Mouse (Mus musculus): ENCODE measurements around the gene Gpc6. TPM values are rescaled to one million over a fixed set of nuclear protein-coding genes. Genes with fewer than 3 reads are reported as not detected.

Gpc6 gene
- total and polyA plus RNA-seq, 3 experiments, result 4.6 to 10.3 (median 8.0) TPM

GRCm38 (mm10) chr14:117648199-117648960, 723.3 kb downstream of the Gpc6 start:
- 46% methylated on average over 9 of the region's 9 CpGs for WGBS
- Histone ChIP-seq H3K4me3 (no peak overlapping the region), H3K4me1 (ENCODE audit: control insufficient read depth, insufficient read depth, low read length) (no peaks in the 10 kb centered on the region), H3K36me3 (ENCODE audit: control insufficient read depth, insufficient read depth, low read length) (no peaks in the 10 kb centered on the region), H3K79me2 (replicated peaks; ENCODE audit: control insufficient read depth, insufficient read depth, low read length) (no peaks in the 10 kb centered on the region), H3K9ac (ENCODE audit: low read depth, low read length) (no peak overlapping the region), H3K27me3 (ENCODE audit: control insufficient read depth, insufficient read depth, low read length) (no peaks in the 10 kb centered on the region), H3K27ac (no peak overlapping the region)
- no peak for TF ChIP-seq POLR2A (IDR thresholded peaks at IDR 0.05; ENCODE audit: insufficient read depth, low read depth, low read length)
- TF ChIP-seq CTCF (IDR thresholded peaks at IDR 0.05), result no peak
- TF ChIP-seq EP300 (IDR thresholded peaks at IDR 0.05; ENCODE audit: insufficient read depth, low read depth, low read length), result no peak
- peak; percentile 47 to 57 for DNase-seq
- intact Hi-C loops (cut with DNase I), result no loop called here

GRCm38 (mm10) chr14:117650141-117650540, 725.0 kb downstream of the Gpc6 start:
- no peak for TF ChIP-seq CTCF (IDR thresholded peaks at IDR 0.05)
- Histone ChIP-seq H3K79me2 (replicated peaks; ENCODE audit: control insufficient read depth, insufficient read depth, low read length) (no peaks in the 10 kb centered on the region), H3K9ac (ENCODE audit: low read depth, low read length) (no peak overlapping the region), H3K27me3 (ENCODE audit: control insufficient read depth, insufficient read depth, low read length) (no peaks in the 10 kb centered on the region), H3K36me3 (ENCODE audit: control insufficient read depth, insufficient read depth, low read length) (no peaks in the 10 kb centered on the region), H3K4me1 (ENCODE audit: control insufficient read depth, insufficient read depth, low read length) (no peaks in the 10 kb centered on the region), H3K4me3 (no peak overlapping the region), H3K27ac (no peak overlapping the region)
- no peak for DNase-seq
- intact Hi-C loops (cut with DNase I), result no loop called here
- 95% methylated on average over 4 of the region's 4 CpGs for WGBS

DNA sequence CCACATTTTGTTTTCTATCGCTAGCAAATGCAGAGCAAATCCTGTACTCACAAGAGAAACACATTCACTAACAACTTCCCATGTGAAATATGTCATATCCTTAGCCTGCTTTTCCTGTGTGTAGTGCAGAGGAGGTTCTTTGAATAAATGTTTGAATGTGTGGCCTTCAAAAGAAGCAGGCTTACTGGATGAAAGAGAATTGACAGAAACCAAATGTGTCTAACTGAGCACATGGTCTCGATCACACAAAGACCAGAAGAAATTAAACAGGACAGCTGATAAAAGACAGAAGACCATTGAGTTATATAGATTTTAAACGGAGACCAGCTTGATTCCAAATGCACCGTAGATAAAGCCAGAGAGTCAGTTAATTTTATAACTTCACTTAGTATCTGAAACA, 726.2 kb downstream of the Gpc6 start:
- Histone ChIP-seq H3K9ac (ENCODE audit: low read depth, low read length) (no peak overlapping the region), H3K4me3 (no peak overlapping the region), H3K27me3 (ENCODE audit: control insufficient read depth, insufficient read depth, low read length) (no peaks in the 10 kb centered on the region), H3K36me3 (ENCODE audit: control insufficient read depth, insufficient read depth, low read length) (no peaks in the 10 kb centered on the region), H3K79me2 (replicated peaks; ENCODE audit: control insufficient read depth, insufficient read depth, low read length) (no peaks in the 10 kb centered on the region), H3K4me1 (ENCODE audit: control insufficient read depth, insufficient read depth, low read length) (no peaks in the 10 kb centered on the region), H3K27ac (no peak overlapping the region)
- no peak for DNase-seq
- TF ChIP-seq CTCF (IDR thresholded peaks at IDR 0.05) (no peak), EP300 (IDR thresholded peaks at IDR 0.05; ENCODE audit: insufficient read depth, low read depth, low read length) (no peak), POLR2A (IDR thresholded peaks at IDR 0.05; ENCODE audit: insufficient read depth, low read depth, low read length) (no peak)
- 59% methylated on average over 4 of the region's 4 CpGs for WGBS
- intact Hi-C loops (cut with DNase I), result no loop called here

- H3K27ac ChIP-seq, result no peak overlapping the region
- no peak overlapping the region for H3K9ac ChIP-seq (ENCODE audit: low read depth, low read length)
- DNase-seq, result no peak
- intact Hi-C loops (cut with DNase I), result no loop called here
- H3K27me3 ChIP-seq (ENCODE audit: control insufficient read depth, insufficient read depth, low read length), result no peaks in the 10 kb centered on the region
- H3K4me3 ChIP-seq, result no peak overlapping the region
- 87% methylated on average over 2 of the region's 2 CpGs for WGBS
- TF ChIP-seq EP300 (IDR thresholded peaks at IDR 0.05; ENCODE audit: insufficient read depth, low read depth, low read length), result no peak
- TF ChIP-seq POLR2A (IDR thresholded peaks at IDR 0.05; ENCODE audit: insufficient read depth, low read depth, low read length), result no peak
- TF ChIP-seq CTCF (IDR thresholded peaks at IDR 0.05), result no peak
- no peaks in the 10 kb centered on the region for H3K36me3 ChIP-seq (ENCODE audit: control insufficient read depth, insufficient read depth, low read length)
- no peaks in the 10 kb centered on the region for H3K4me1 ChIP-seq (ENCODE audit: control insufficient read depth, insufficient read depth, low read length)
- no peaks in the 10 kb centered on the region for H3K79me2 ChIP-seq (replicated peaks; ENCODE audit: control insufficient read depth, insufficient read depth, low read length)
Measured at GRCm38 (mm10) chr14:117651938-117652337, 726.8 kb downstream of the Gpc6 start.

DNA sequence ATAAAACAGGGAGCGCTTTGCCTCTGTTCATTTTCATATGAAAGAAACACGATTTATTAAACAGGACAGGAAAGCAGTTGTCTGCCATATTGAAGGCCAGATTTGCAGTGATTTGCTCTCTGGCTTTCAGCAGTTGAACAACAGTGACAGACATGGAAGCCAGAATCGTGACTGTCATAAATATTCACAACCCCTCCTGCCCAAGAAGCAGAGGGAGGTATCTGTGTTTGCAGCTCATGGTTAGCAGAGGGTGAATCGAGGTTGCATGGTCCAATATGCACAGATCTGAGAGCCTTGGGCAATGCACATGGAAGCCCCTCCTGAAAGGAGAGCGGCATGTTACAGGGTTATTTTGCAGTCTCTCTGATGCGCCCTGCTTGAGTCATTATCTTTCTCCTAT, 730.3 kb downstream of the Gpc6 start:
- WGBS, result 92% methylated on average over 6 of the region's 6 CpGs
- Histone ChIP-seq H3K4me3 (no peak overlapping the region), H3K36me3 (ENCODE audit: control insufficient read depth, insufficient read depth, low read length) (no peaks in the 10 kb centered on the region), H3K27ac (no peak overlapping the region), H3K4me1 (ENCODE audit: control insufficient read depth, insufficient read depth, low read length) (no peaks in the 10 kb centered on the region), H3K27me3 (ENCODE audit: control insufficient read depth, insufficient read depth, low read length) (no peaks in the 10 kb centered on the region), H3K79me2 (replicated peaks; ENCODE audit: control insufficient read depth, insufficient read depth, low read length) (no peaks in the 10 kb centered on the region), H3K9ac (ENCODE audit: low read depth, low read length) (no peak overlapping the region)
- no peak for TF ChIP-seq POLR2A (IDR thresholded peaks at IDR 0.05; ENCODE audit: insufficient read depth, low read depth, low read length)
- TF ChIP-seq CTCF (IDR thresholded peaks at IDR 0.05), result no peak
- TF ChIP-seq EP300 (IDR thresholded peaks at IDR 0.05; ENCODE audit: insufficient read depth, low read depth, low read length), result no peak
- intact Hi-C loops (cut with DNase I), result no loop called here
- DNase-seq, result no peak

DNA sequence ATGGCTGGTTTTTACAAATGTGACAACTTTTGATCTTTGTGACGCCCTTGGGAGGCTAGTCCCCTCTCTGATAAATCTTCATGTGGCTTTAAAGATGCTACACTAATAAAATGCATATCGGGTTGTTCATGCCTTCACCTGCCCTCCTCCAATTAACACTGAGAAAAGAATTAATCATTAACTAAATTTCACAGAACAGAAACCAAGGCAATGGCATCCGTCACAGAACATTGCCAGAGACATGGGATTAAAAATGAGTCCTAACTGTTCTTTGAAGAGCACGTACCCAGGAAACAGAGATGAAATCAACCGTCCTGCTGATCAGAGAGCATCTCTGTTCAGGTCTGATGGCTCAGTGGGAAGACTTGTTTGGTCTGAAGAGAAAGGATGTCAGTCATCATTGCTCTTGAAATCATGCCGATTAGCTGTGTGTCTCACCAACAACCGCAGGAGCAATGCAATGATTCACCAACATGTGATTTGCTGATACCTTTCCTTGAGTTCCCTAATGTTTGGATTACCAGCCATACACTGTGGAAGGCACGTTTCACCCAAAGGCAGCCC, 734.2 kb downstream of the Gpc6 start:
- Histone ChIP-seq H3K79me2 (replicated peaks; ENCODE audit: control insufficient read depth, insufficient read depth, low read length) (no peaks in the 10 kb centered on the region), H3K27me3 (ENCODE audit: control insufficient read depth, insufficient read depth, low read length) (no peaks in the 10 kb centered on the region), H3K36me3 (ENCODE audit: control insufficient read depth, insufficient read depth, low read length) (no peaks in the 10 kb centered on the region), H3K27ac (no peak overlapping the region), H3K9ac (ENCODE audit: low read depth, low read length) (no peak overlapping the region), H3K4me1 (ENCODE audit: control insufficient read depth, insufficient read depth, low read length) (no peaks in the 10 kb centered on the region), H3K4me3 (no peak overlapping the region)
- no peak for DNase-seq
- TF ChIP-seq CTCF (IDR thresholded peaks at IDR 0.05), result no peak
- TF ChIP-seq EP300 (IDR thresholded peaks at IDR 0.05; ENCODE audit: insufficient read depth, low read depth, low read length), result no peak
- no peak for TF ChIP-seq POLR2A (IDR thresholded peaks at IDR 0.05; ENCODE audit: insufficient read depth, low read depth, low read length)
- intact Hi-C loops (cut with DNase I), result no loop called here
- 88% methylated on average over 8 of the region's 8 CpGs for WGBS
